Mouse (Mus musculus) small intestine, adult 2 months (tissue): ENCODE results near the gene Vwa1.

ENCODE experiments used
- CTCF ChIP-seq: fragments of 200-500 bp; IDR thresholded peaks from 2 replicates; pipeline ENCODE4 v1.5.1; 2012; ENCODE audit warnings: low read depth, mild to moderate bottlenecking, control low read depth, inconsistent platforms, low read length, moderate library complexity, mixed read lengths; ENCODE audit not compliant: insufficient replicate concordance, insufficient read length; ENCODE audit errors: extremely low read depth
- POLR2A ChIP-seq: fragments of 200-500 bp; IDR thresholded peaks from 2 replicates; pipeline ENCODE4 v1.6.1; 2012; ENCODE audit warnings: low read depth, mild to moderate bottlenecking, control low read depth, inconsistent platforms, low read length, moderate library complexity

DNA sequence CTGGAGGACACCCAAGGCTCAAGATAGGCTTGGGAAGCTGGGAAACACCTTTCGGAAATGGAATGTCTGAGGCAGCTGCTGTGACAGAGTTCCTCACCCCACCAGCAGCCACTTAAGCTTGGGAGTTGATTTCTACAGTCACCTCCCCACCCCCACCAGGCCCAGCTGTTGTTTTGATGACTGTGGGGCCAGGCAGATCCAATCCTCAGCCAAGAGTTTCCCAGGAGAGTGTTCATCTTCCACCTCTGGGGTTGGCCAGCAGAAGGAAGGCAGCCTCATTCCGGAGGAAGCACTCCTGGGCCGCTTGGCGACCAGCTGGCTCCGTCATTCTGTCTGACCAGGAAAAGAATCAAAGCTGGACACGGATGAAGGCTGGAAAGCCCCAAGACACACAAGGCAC lies 6.4 kb upstream of the Vwa1 start:
- TF ChIP-seq CTCF (no peak), POLR2A (no peak)
